In genomic region chr8:121897871-121898381, GRCm38 (mm10) we compare ENCODE assay signal across 8 mouse cellular contexts. TPM values are rescaled to one million over a fixed set of nuclear protein-coding genes. Genes with fewer than 3 reads are reported as not detected.
DNase-seq lines count a peak whose midpoint lies in the region; ATAC-seq and TF ChIP-seq lines count a peak whose summit lies in the region.

No protein-coding gene starts in this region.

- H3K36me3 ChIP-seq in G1E (replicated peaks), result peaks cover 96% of the 10 kb centered on the region
- no peaks in the 10 kb centered on the region for H3K36me3 ChIP-seq in forebrain, embryonic 11.5 days (ENCODE audit: control insufficient read depth, insufficient read depth, low read length)
- H3K36me3 ChIP-seq in intestine, postnatal 0 days (ENCODE audit: control insufficient read depth, insufficient read depth), result no peaks in the 10 kb centered on the region

- peak overlapping the region; percentile 24; the same call in 1 of the 2 replicates for H3K4me2 ChIP-seq in forebrain, embryonic 11.5 days (ENCODE audit: low read depth, low read length, severe bottlenecking)
- peak overlapping the region; percentile 57 for H3K4me2 ChIP-seq in intestine, postnatal 0 days (replicated peaks; ENCODE audit: low read depth)

- H3K27me3 ChIP-seq in G1E (ENCODE audit: insufficient read depth, low read length), result no peaks in the 10 kb centered on the region
- no peaks in the 10 kb centered on the region for H3K27me3 ChIP-seq in forebrain, embryonic 11.5 days (ENCODE audit: control insufficient read depth, insufficient read depth, low read length)
- no peaks in the 10 kb centered on the region for H3K27me3 ChIP-seq in intestine, postnatal 0 days (replicated peaks; ENCODE audit: control insufficient read depth, insufficient read depth, low read length)

- 29% methylated on average over 7 of the region's 7 CpGs for WGBS in forebrain, embryonic 11.5 days
- WGBS in intestine, postnatal 0 days, result 13% methylated on average over 7 of the region's 7 CpGs

- H3K9ac ChIP-seq in forebrain, embryonic 11.5 days (ENCODE audit: low read length), result peak overlapping the region; percentile 39
- 0 out of 2 replicates have a peak overlapping the region, but pooled peaks have one; percentile 26 for H3K9ac ChIP-seq in intestine, postnatal 0 days (ENCODE audit: low read depth, low read length)

- peak overlapping the region; percentile 65; the same call in 1 of the 2 replicates for H3K4me3 ChIP-seq in G1E (ENCODE audit: low read depth, low read length)
- H3K4me3 ChIP-seq in forebrain, embryonic 11.5 days (ENCODE audit: low read depth, low read length), result no peak overlapping the region
- peak overlapping the region; percentile 14; the same call in 1 of the 2 replicates for H3K4me3 ChIP-seq in intestine, postnatal 0 days (ENCODE audit: low read depth, low read length)

- no peaks in the 10 kb centered on the region for H3K9me3 ChIP-seq in G1E (replicated peaks)
- no peaks in the 10 kb centered on the region for H3K9me3 ChIP-seq in forebrain, embryonic 11.5 days (ENCODE audit: control insufficient read depth, low read length)
- no peaks in the 10 kb centered on the region for H3K9me3 ChIP-seq in intestine, postnatal 0 days (ENCODE audit: control insufficient read depth)

- TF ChIP-seq CTCF in G1E (IDR thresholded peaks at IDR 0.05; ENCODE audit: low read depth, low read length), result no peak
- TF ChIP-seq CTCF in intestine, postnatal 0 days (IDR thresholded peaks at IDR 0.05; ENCODE audit: low read depth), result no peak

- peaks cover 76% of the 10 kb centered on the region for H3K4me1 ChIP-seq in G1E (ENCODE audit: insufficient read depth, low read depth, low read length)
- peaks cover 22% of the 10 kb centered on the region for H3K4me1 ChIP-seq in forebrain, embryonic 11.5 days (replicated peaks; ENCODE audit: control insufficient read depth, insufficient read depth, low read length)
- peaks cover 16% of the 10 kb centered on the region for H3K4me1 ChIP-seq in intestine, postnatal 0 days (replicated peaks; ENCODE audit: control insufficient read depth, insufficient read depth, low read length)

- peak overlapping the region; percentile 73 for H3K27ac ChIP-seq in forebrain, embryonic 11.5 days (ENCODE audit: low read depth, low read length)
- peak overlapping the region; percentile 94 for H3K27ac ChIP-seq in intestine, postnatal 0 days (ENCODE audit: low read depth, low read length)

- peak; percentile 42 for DNase-seq in embryo, embryonic 11 days
- DNase-seq in embryo, embryonic 9.5 days (ENCODE audit: extremely low spot score), result no peak
- DNase-seq in G1E (ENCODE audit: low spot score) (peak; percentile 48), liver (peak; percentile 48)
- DNase-seq in forebrain, embryonic 11.5 days (ENCODE audit: low spot score), result no peak
- DNase-seq in right cerebral cortex, postnatal 10 days (ENCODE audit: low spot score in 2 of 2), result peak; percentile 44 to 69
- no peak for DNase-seq in ovary, postnatal 14 days (ENCODE audit: low spot score)

- no peak for ATAC-seq in G1E (ENCODE audit: extremely low read depth, insufficient number of reproducible peaks, low FRiP score, poor library complexity, severe bottlenecking)
- peak; percentile 53; the same call in 1 of the 2 replicates for ATAC-seq in forebrain, embryonic 11.5 days (replicated peaks; ENCODE audit: low FRiP score)
- ATAC-seq in intestine, postnatal 0 days, result peak; percentile 80

RNA-seq across cellular contexts. Expression of gene Slc7a5, which starts 9.6 kb away (rescaled TPM):
- 88.8 and 141 TPM in 2 replicates for total RNA-seq in G1E (2014; fragmentation: Nextera tagmentation)
- 32.5 and 32.6 TPM in 2 replicates for total RNA-seq in G1E (2017)
- 92.9 and 127 TPM in 2 replicates for polyA plus RNA-seq in G1E (2012)
- polyA plus RNA-seq in forebrain, embryonic 11.5 days (2014; fragmentation: Nextera tagmentation; extraction: Ambion mirVana), result 37.1 and 43.0 TPM in 2 replicates
- polyA plus RNA-seq in intestine, postnatal 0 days (2015; fragmentation: Nextera tagmentation; extraction: Ambion mirVana), result 4.7 and 6.1 TPM in 2 replicates

RNA-seq across cellular contexts. Expression of gene Car5a, which starts 46.8 kb away (rescaled TPM):
- total RNA-seq in G1E (2014; fragmentation: Nextera tagmentation) (0.68 and 1.4 TPM in 2 replicates), G1E (2017) (0.16 TPM in 1 of 2 replicates, not detected in the other)
- polyA plus RNA-seq in G1E (2012), result 0.41 and 0.57 TPM in 2 replicates
- not detected in 2 replicates for polyA plus RNA-seq in forebrain, embryonic 11.5 days (2014; fragmentation: Nextera tagmentation; extraction: Ambion mirVana)
- 10.1 and 11.1 TPM in 2 replicates for polyA plus RNA-seq in intestine, postnatal 0 days (2015; fragmentation: Nextera tagmentation; extraction: Ambion mirVana)

RNA-seq across cellular contexts. Expression of gene Banp, which starts 51.6 kb away (rescaled TPM):
- total RNA-seq in G1E (2014; fragmentation: Nextera tagmentation) (35.7 and 43.5 TPM in 2 replicates), G1E (2017) (42.5 and 46.6 TPM in 2 replicates)
- polyA plus RNA-seq in G1E (2012), result 49.1 and 50.7 TPM in 2 replicates
- 53.1 and 60.9 TPM in 2 replicates for polyA plus RNA-seq in forebrain, embryonic 11.5 days (2014; fragmentation: Nextera tagmentation; extraction: Ambion mirVana)
- 9.4 and 9.5 TPM in 2 replicates for polyA plus RNA-seq in intestine, postnatal 0 days (2015; fragmentation: Nextera tagmentation; extraction: Ambion mirVana)

Comparison
In these comparisons a context has a peak if more than half of its experiments do, and no peak if none do; other contexts are left out.
1. DNase-seq: peak in embryo, embryonic 11 days (single experiment), G1E (single experiment), liver (single experiment) and right cerebral cortex, postnatal 10 days (2 of 2); none in embryo, embryonic 9.5 days (single experiment), forebrain, embryonic 11.5 days (single experiment) and ovary, postnatal 14 days (single experiment).